Mouse (Mus musculus): ENCODE measurements around the gene Gpc2. TPM values are rescaled to one million over a fixed set of nuclear protein-coding genes. Genes with fewer than 3 reads are reported as not detected.

The Gpc2 gene
- polyA plus RNA-seq, 1 experiment = 0.54 TPM

- TF ChIP-seq MYOD1 (IDR thresholded peaks at IDR 0.05; ENCODE audit: control insufficient read depth in 1 of 3, insufficient read length in 2 of 3, low read depth in 2 of 3) = no peak
- no peak for TF ChIP-seq MYOG (IDR thresholded peaks at IDR 0.05; ENCODE audit: control insufficient read depth in 1 of 3, insufficient read depth in 1 of 3, insufficient read length in 2 of 3, low read depth in 2 of 3)
- no peak for TF ChIP-seq SRF (IDR thresholded peaks at IDR 0.05; ENCODE audit: control insufficient read depth, insufficient read length, low read depth)
- TF ChIP-seq POLR2AphosphoS2 (IDR thresholded peaks at IDR 0.05; ENCODE audit: insufficient read length, low read depth) = no peak
- TF ChIP-seq MAX (IDR thresholded peaks at IDR 0.05; ENCODE audit: low read depth) = no peak
- no peak for TF ChIP-seq CEBPB (IDR thresholded peaks at IDR 0.05; ENCODE audit: insufficient read depth, poor library complexity, severe bottlenecking)
- no peak for TF ChIP-seq USF1 (IDR thresholded peaks at IDR 0.05; ENCODE audit: low read depth)
- no peak for TF ChIP-seq TCF3 (IDR thresholded peaks at IDR 0.05; ENCODE audit: insufficient read length, low read depth)
- no peak for TF ChIP-seq REST (IDR thresholded peaks at IDR 0.05; ENCODE audit: insufficient read depth, insufficient read length)
- TF ChIP-seq TCF12 (IDR thresholded peaks at IDR 0.05; ENCODE audit: insufficient read depth, poor library complexity, severe bottlenecking) = no peak
- TF ChIP-seq E2F4 (IDR thresholded peaks at IDR 0.05; ENCODE audit: insufficient read depth) = no peak
- TF ChIP-seq POLR2A (IDR thresholded peaks at IDR 0.05; ENCODE audit: insufficient read length, low read depth) = no peak
Measured at GRCm38 (mm10) chr5:138264207-138264578, 15.6 kb downstream of the Gpc2 start.

GRCm38 (mm10) chr5:138263260-138264206, 16.3 kb downstream of the Gpc2 start, which contains the start of gene BC037034:
BC037034 (minus strand) TSS chr5:138264033.
- Histone ChIP-seq H3K27me3 (ENCODE audit: control insufficient read depth, insufficient read depth, insufficient read length) (no peaks in the 10 kb centered on the region), H3K36me3 (ENCODE audit: control insufficient read depth, insufficient read depth) (no peaks in the 10 kb centered on the region), H3ac (ENCODE audit: control insufficient read depth, insufficient read length) (peak within 1 kb of the TSS; percentile 82), H3K79me2 (ENCODE audit: control insufficient read depth, insufficient read depth) (peaks cover 8% of the 10 kb centered on the region), H3K4me2 (ENCODE audit: low read depth) (peak within 1 kb of the TSS; percentile 98), H3K4me3 (peak within 1 kb of the TSS; percentile 60)
- TF ChIP-seq REST (IDR thresholded peaks at IDR 0.05; ENCODE audit: insufficient read depth, insufficient read length) = no peak
- TF ChIP-seq MYOD1 (IDR thresholded peaks at IDR 0.05; ENCODE audit: control insufficient read depth in 1 of 3, insufficient read length in 2 of 3, low read depth in 2 of 3) = no peak
- peak; percentile 84 for TF ChIP-seq POLR2AphosphoS2 (IDR thresholded peaks at IDR 0.05; ENCODE audit: insufficient read length, low read depth)
- TF ChIP-seq TCF3 (IDR thresholded peaks at IDR 0.05; ENCODE audit: insufficient read length, low read depth) = no peak
- no peak for TF ChIP-seq TCF12 (IDR thresholded peaks at IDR 0.05; ENCODE audit: insufficient read depth, poor library complexity, severe bottlenecking)
- no peak for TF ChIP-seq MAX (IDR thresholded peaks at IDR 0.05; ENCODE audit: low read depth)
- TF ChIP-seq SRF (IDR thresholded peaks at IDR 0.05; ENCODE audit: control insufficient read depth, insufficient read length, low read depth) = no peak
- peak; percentile 78 for TF ChIP-seq POLR2A (IDR thresholded peaks at IDR 0.05; ENCODE audit: insufficient read length, low read depth)
- no peak for TF ChIP-seq CEBPB (IDR thresholded peaks at IDR 0.05; ENCODE audit: insufficient read depth, poor library complexity, severe bottlenecking)
- TF ChIP-seq MYOG (IDR thresholded peaks at IDR 0.05; ENCODE audit: control insufficient read depth in 1 of 3, insufficient read depth in 1 of 3, insufficient read length in 2 of 3, low read depth in 2 of 3) = no peak
- TF ChIP-seq E2F4 (IDR thresholded peaks at IDR 0.05; ENCODE audit: insufficient read depth) = no peak
- no peak for TF ChIP-seq USF1 (IDR thresholded peaks at IDR 0.05; ENCODE audit: low read depth)

More at GRCm38 (mm10) chr5:138264207-138264578, 15.6 kb downstream of the Gpc2 start:
- no peaks in the 10 kb centered on the region for H3K27me3 ChIP-seq (ENCODE audit: control insufficient read depth, insufficient read depth, insufficient read length)
- peak overlapping the region; percentile 82 for H3ac ChIP-seq (ENCODE audit: control insufficient read depth, insufficient read length)
- H3K4me2 ChIP-seq (ENCODE audit: low read depth) = peak overlapping the region; percentile 98
- H3K36me3 ChIP-seq (ENCODE audit: control insufficient read depth, insufficient read depth) = no peaks in the 10 kb centered on the region
- H3K79me2 ChIP-seq (ENCODE audit: control insufficient read depth, insufficient read depth) = peaks cover 8% of the 10 kb centered on the region
- H3K4me3 ChIP-seq = peak overlapping the region; percentile 60

DNA sequence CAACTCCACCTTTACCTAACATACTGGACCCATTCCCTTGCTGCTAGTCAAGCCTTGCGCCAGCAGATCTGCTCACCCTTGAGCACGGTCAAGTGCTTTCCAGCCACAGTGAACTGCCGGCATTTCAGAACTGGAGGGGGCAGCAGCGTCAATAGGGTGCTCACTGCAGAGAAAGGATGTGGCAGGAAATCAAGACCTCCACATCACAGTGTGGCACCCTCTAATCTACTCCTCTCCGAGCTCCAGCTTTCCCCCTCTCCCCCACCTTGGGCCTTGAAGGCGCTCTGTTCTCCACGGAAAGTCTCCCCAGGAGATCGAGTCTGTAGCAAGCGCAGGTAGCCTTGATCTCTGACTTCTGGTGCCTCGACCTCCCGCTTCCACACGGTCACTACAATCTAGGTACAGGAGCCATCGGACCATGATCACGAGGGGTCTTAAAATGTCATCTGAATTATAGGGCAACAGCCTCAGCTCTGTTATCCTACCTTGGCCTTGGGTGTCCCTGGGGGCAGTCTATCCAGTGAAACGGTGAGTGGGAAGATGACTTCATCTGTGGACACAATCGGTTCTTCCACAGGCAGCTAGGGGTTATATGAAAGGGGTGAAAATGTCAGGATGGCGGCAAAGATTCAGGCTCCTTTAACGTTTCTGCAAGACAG, 17.1 kb downstream of the Gpc2 start:
- TF ChIP-seq TCF12 (IDR thresholded peaks at IDR 0.05; ENCODE audit: insufficient read depth, poor library complexity, severe bottlenecking) (no peak), CEBPB (IDR thresholded peaks at IDR 0.05; ENCODE audit: insufficient read depth, poor library complexity, severe bottlenecking) (no peak), SRF (IDR thresholded peaks at IDR 0.05; ENCODE audit: control insufficient read depth, insufficient read length, low read depth) (no peak), USF1 (IDR thresholded peaks at IDR 0.05; ENCODE audit: low read depth) (no peak), REST (IDR thresholded peaks at IDR 0.05; ENCODE audit: insufficient read depth, insufficient read length) (no peak), POLR2AphosphoS2 (IDR thresholded peaks at IDR 0.05; ENCODE audit: insufficient read length, low read depth) (no peak), POLR2A (IDR thresholded peaks at IDR 0.05; ENCODE audit: insufficient read length, low read depth) (no peak), E2F4 (IDR thresholded peaks at IDR 0.05; ENCODE audit: insufficient read depth) (no peak), MAX (IDR thresholded peaks at IDR 0.05; ENCODE audit: low read depth) (no peak), MYOG (IDR thresholded peaks at IDR 0.05; ENCODE audit: control insufficient read depth in 1 of 3, insufficient read depth in 1 of 3, insufficient read length in 2 of 3, low read depth in 2 of 3) (no peak), TCF3 (IDR thresholded peaks at IDR 0.05; ENCODE audit: insufficient read length, low read depth) (no peak), MYOD1 (IDR thresholded peaks at IDR 0.05; ENCODE audit: control insufficient read depth in 1 of 3, insufficient read length in 2 of 3, low read depth in 2 of 3) (no peak)
- Histone ChIP-seq H3K4me2 (ENCODE audit: low read depth) (peak overlapping the region; percentile 92), H3K27me3 (ENCODE audit: control insufficient read depth, insufficient read depth, insufficient read length) (no peaks in the 10 kb centered on the region), H3ac (ENCODE audit: control insufficient read depth, insufficient read length) (peak overlapping the region; percentile 82), H3K36me3 (ENCODE audit: control insufficient read depth, insufficient read depth) (no peaks in the 10 kb centered on the region), H3K4me3 (peak overlapping the region; percentile 60), H3K79me2 (ENCODE audit: control insufficient read depth, insufficient read depth) (peaks cover 8% of the 10 kb centered on the region)

- Histone ChIP-seq H3K79me2 (ENCODE audit: control insufficient read depth, insufficient read depth) (peaks cover 8% of the 10 kb centered on the region), H3K36me3 (ENCODE audit: control insufficient read depth, insufficient read depth) (no peaks in the 10 kb centered on the region), H3ac (ENCODE audit: control insufficient read depth, insufficient read length) (no peak overlapping the region), H3K27me3 (ENCODE audit: control insufficient read depth, insufficient read depth, insufficient read length) (no peaks in the 10 kb centered on the region), H3K4me2 (ENCODE audit: low read depth) (no peak overlapping the region), H3K4me3 (peak overlapping the region; percentile 60)
- no peak for TF ChIP-seq TCF12 (IDR thresholded peaks at IDR 0.05; ENCODE audit: insufficient read depth, poor library complexity, severe bottlenecking)
- no peak for TF ChIP-seq TCF3 (IDR thresholded peaks at IDR 0.05; ENCODE audit: insufficient read length, low read depth)
- no peak for TF ChIP-seq MYOD1 (IDR thresholded peaks at IDR 0.05; ENCODE audit: control insufficient read depth in 1 of 3, insufficient read length in 2 of 3, low read depth in 2 of 3)
- no peak for TF ChIP-seq MYOG (IDR thresholded peaks at IDR 0.05; ENCODE audit: control insufficient read depth in 1 of 3, insufficient read depth in 1 of 3, insufficient read length in 2 of 3, low read depth in 2 of 3)
- TF ChIP-seq SRF (IDR thresholded peaks at IDR 0.05; ENCODE audit: control insufficient read depth, insufficient read length, low read depth) = no peak
- TF ChIP-seq POLR2AphosphoS2 (IDR thresholded peaks at IDR 0.05; ENCODE audit: insufficient read length, low read depth) = no peak
Measured at GRCm38 (mm10) chr5:138262001-138262400, 17.8 kb downstream of the Gpc2 start.

Measured in myocyte (in vitro differentiated cells).